Mouse (Mus musculus) brown adipose tissue, adult 24 weeks (tissue): ENCODE data around the gene Slc30a5. TPM values are rescaled to one million over a fixed set of nuclear protein-coding genes. Genes with fewer than 3 reads are reported as not detected.

Experiments used
- H3K27ac ChIP-seq: fragments of 200-500 bp; replicated peaks from 2 replicates; pipeline ENCODE4 v1.5.1; 2012; ENCODE audit warnings: low read depth, mild to moderate bottlenecking, low read length
- H3K4me1 ChIP-seq: fragments of 200-500 bp; 2 replicates; pipeline ENCODE4 v1.6.1; 2012; ENCODE audit warnings: low read length, mixed read lengths; ENCODE audit not compliant: control insufficient read depth, insufficient read depth, insufficient read length
- H3K4me3 ChIP-seq: fragments of 200-500 bp; 2 replicates; pipeline ENCODE4 v1.5.1; 2012; ENCODE audit warnings: low read depth, mild to moderate bottlenecking, low read length, moderate library complexity; ENCODE audit not compliant: insufficient read depth
- polyA plus RNA-seq: library from polyadenylated mRNA; stranded (reverse); fragments of >200 nt; gene quantifications from 2 replicates; pipeline ENCODE4 v1.2.4, GENCODE M21; 2012; ENCODE audit not compliant: missing spikeins, insufficient read depth, insufficient read length

Gene Slc30a5
- polyA plus RNA-seq, 1 experiment, result 16.9 TPM

GRCm38 (mm10) chr13:100754186-100754585, 79.0 kb downstream of the Slc30a5 start:
- no peak overlapping the region for H3K4me3 ChIP-seq
- no peaks in the 10 kb centered on the region for H3K4me1 ChIP-seq
- H3K27ac ChIP-seq, result no peak overlapping the region

GRCm38 (mm10) chr13:100753011-100753410, 80.2 kb downstream of the Slc30a5 start:
- Histone ChIP-seq H3K27ac (no peak overlapping the region), H3K4me3 (no peak overlapping the region), H3K4me1 (no peaks in the 10 kb centered on the region)

Other genes starting within 250 kb of the Slc30a5 start
- 0.36 TPM in 1 of 2 replicates, not detected in the other for gene Marveld2, start 216.5 kb downstream of the Slc30a5 start, polyA plus RNA-seq
- 91.5 and 104 TPM in 2 replicates for gene Ak6, start 182.4 kb downstream of the Slc30a5 start, polyA plus RNA-seq
- gene Rad17, start 182.4 kb downstream of the Slc30a5 start, polyA plus RNA-seq, result 13.5 and 19.4 TPM in 2 replicates
- gene Taf9, start 181.8 kb downstream of the Slc30a5 start, polyA plus RNA-seq, result not detected in 2 replicates
- 7.9 and 12.7 TPM in 2 replicates for gene Ccdc125, start 163.7 kb downstream of the Slc30a5 start, polyA plus RNA-seq
- gene Cdk7, start 102.5 kb downstream of the Slc30a5 start, polyA plus RNA-seq, result 23.5 and 26.2 TPM in 2 replicates
- 689 and 913 TPM in 2 replicates for gene Mrps36, start 88.8 kb downstream of the Slc30a5 start, polyA plus RNA-seq
- gene Cenph, start 57.5 kb downstream of the Slc30a5 start, polyA plus RNA-seq, result not detected in 2 replicates
- not detected in 2 replicates for gene Ccnb1, start 46.9 kb downstream of the Slc30a5 start, polyA plus RNA-seq